Mouse (Mus musculus): ENCODE measurements around the gene Wdr31.

- TF ChIP-seq CTCF (IDR thresholded peaks at IDR 0.05; ENCODE audit: control insufficient read depth, insufficient read depth, insufficient replicate concordance, low read depth, low read length) (no peak), POLR2A (IDR thresholded peaks at IDR 0.05; ENCODE audit: control insufficient read depth, low read depth, low read length) (no peak)
Observed at GRCm38 (mm10) chr4:62406133-62406532, 64.6 kb downstream of the Wdr31 start.

Measured in testis, adult 2 months (tissue).